Mouse (Mus musculus) Patski (cell line): Measurements from ENCODE around the gene 4930579F01Rik. TPM values are rescaled to one million over a fixed set of nuclear protein-coding genes. Genes with fewer than 3 reads are reported as not detected.

Experiments used
- ATAC-seq: fragments of 100-300 bp; one replicate; pipeline ENCODE4 v1.8.0; 2021
- CTCF ChIA-PET: fragments of 350-600 bp; sonication (Branson Sonifier 250); formaldehyde crosslinking; loops from one replicate; lab custom pipeline; 2022; ENCODE audit warnings: inconsistent platforms; lab: Charles Lee
- POLR2A ChIA-PET: fragments of 350-600 bp; sonication (Branson Sonifier 250); formaldehyde crosslinking; loops from one replicate; lab custom pipeline; 2022; ENCODE audit warnings: antibody characterized with exemption, inconsistent platforms; lab: Charles Lee
- DNase-seq: peaks from one replicate; pipeline ENCODE4 v3.0.0-alpha.2; 2011; ENCODE audit warnings: low read depth, low spot score
- H3K27me3 ChIP-seq: fragments of 371-371 bp; one replicate; pipeline ENCODE4 v1.5.1; 2021
- CTCF ChIP-seq: fragments of 100-300 bp; IDR thresholded peaks from one replicate; pipeline ENCODE4 v1.5.1; 2021
- in situ Hi-C: fragments of 300-500 bp; cut with MboI; formaldehyde crosslinking; loops from 3 replicates; pipeline ENCODE4 v1.11.1; 2018; ENCODE audit warnings: low pct_unique_long_range_greater_than_20kb, mixed read lengths
- polyA plus RNA-seq: library from polyadenylated mRNA; unstranded; gene quantifications from one replicate; pipeline ENCODE4 v1.2.3, GENCODE M21; 2021

The 4930579F01Rik gene
- polyA plus RNA-seq, 1 experiment from 2014 or later: not detected

GRCm38 (mm10) chr3:138197973-138198721 is 4.5 kb upstream of the 4930579F01Rik start:
- ChIA-PET CTCF (interaction anchor here (0.6 to 5.1 kb wide), 46 partner anchors 10 to 419 kb away, joined by 3 to 92 read pairs (median 5); partner anchors contain the start of genes Adh5, Adh7 and Mttp), POLR2A (interaction anchor here (1.0 to 1.1 kb wide), 3 partner anchors 22 to 238 kb away, joined by 3 to 5 read pairs (median 3); no protein-coding TSS in a partner anchor)
- DNase-seq (peak; percentile 75), ATAC-seq (peak; percentile 85)
- in situ Hi-C loops: loop anchor here (5.0 to 25.0 kb wide), 5 partner anchors 39 to 989 kb away; no protein-coding TSS in a partner anchor
- peak; percentile 98 for TF ChIP-seq CTCF
- H3K27me3 ChIP-seq: no peaks in the 10 kb centered on the region

GRCm38 (mm10) chr3:138197556-138197955 is 3.9 kb upstream of the 4930579F01Rik start:
- DNase-seq (no peak), ATAC-seq (peak; percentile 44)
- no peaks in the 10 kb centered on the region for H3K27me3 ChIP-seq
- CTCF ChIA-PET: interaction anchor here (0.8 to 5.1 kb wide), 38 partner anchors 9 to 418 kb away, joined by 3 to 92 read pairs (median 6); partner anchors contain the start of genes Adh5, Adh7 and Mttp
- POLR2A ChIA-PET: interaction anchor here (1.1 kb wide), 2 partner anchors 23 to 24 kb away, joined by 3 to 5 read pairs; no protein-coding TSS in a partner anchor
- in situ Hi-C loops: loop anchor here (5.0 to 25.0 kb wide), 5 partner anchors 40 to 990 kb away; no protein-coding TSS in a partner anchor
- TF ChIP-seq CTCF: no peak

- ATAC-seq (no peak), DNase-seq (no peak)
- no peaks in the 10 kb centered on the region for H3K27me3 ChIP-seq
- CTCF ChIA-PET: interaction anchor here (0.7 to 5.1 kb wide), 20 partner anchors 9 to 242 kb away, joined by 3 to 92 read pairs (median 9); partner anchors contain the start of genes Adh7 and Mttp
- in situ Hi-C loops: loop anchor here (5.0 to 25.0 kb wide), 5 partner anchors 40 to 990 kb away; no protein-coding TSS in a partner anchor
- TF ChIP-seq CTCF: no peak
- POLR2A ChIA-PET: no interaction called here
Observed at GRCm38 (mm10) chr3:138197093-138197492, 3.5 kb upstream of the 4930579F01Rik start.

GRCm38 (mm10) chr3:138192260-138192659 is 1.4 kb downstream of the 4930579F01Rik start:
- ChIA-PET POLR2A (interaction anchor here (0.6 kb wide), 1 partner anchor 244 kb away, joined by 3 read pairs; no protein-coding TSS in a partner anchor), CTCF (no interaction called here)
- no peak for TF ChIP-seq CTCF
- in situ Hi-C loops: loop anchor here (10.0 to 25.0 kb wide), 3 partner anchors 213 to 995 kb away; no protein-coding TSS in a partner anchor
- DNase-seq (no peak), ATAC-seq (no peak)
- no peaks in the 10 kb centered on the region for H3K27me3 ChIP-seq

- TF ChIP-seq CTCF: no peak
- ChIA-PET POLR2A (no interaction called here), CTCF (no interaction called here)
- in situ Hi-C loops: loop anchor here (25.0 kb wide), 1 partner anchor 1001 kb away; no protein-coding TSS in a partner anchor
- no peak for ATAC-seq
- DNase-seq: no peak
- no peaks in the 10 kb centered on the region for H3K27me3 ChIP-seq
Observed at GRCm38 (mm10) chr3:138185995-138186930, 7.4 kb downstream of the 4930579F01Rik start.

- in situ Hi-C loops: loop anchor here (25.0 kb wide), 1 partner anchor 1002 kb away; no protein-coding TSS in a partner anchor
- no peaks in the 10 kb centered on the region for H3K27me3 ChIP-seq
- CTCF ChIA-PET: no interaction called here
- no peak for TF ChIP-seq CTCF
- no peak for ATAC-seq
- POLR2A ChIA-PET: no interaction called here
- DNase-seq: no peak
Observed at GRCm38 (mm10) chr3:138185290-138185689, 8.3 kb downstream of the 4930579F01Rik start.

- DNase-seq (no peak), ATAC-seq (no peak)
- H3K27me3 ChIP-seq: no peaks in the 10 kb centered on the region
- in situ Hi-C loops: loop anchor here (25.0 kb wide), 1 partner anchor 1004 kb away; no protein-coding TSS in a partner anchor
- ChIA-PET CTCF (interaction anchor here (1.4 to 3.7 kb wide), 3 partner anchors 15 to 39 kb away, joined by 3 to 16 read pairs (median 4); partner anchors contain the start of gene Mttp), POLR2A (no interaction called here)
- TF ChIP-seq CTCF: no peak
Observed at GRCm38 (mm10) chr3:138183371-138183770, 10.3 kb downstream of the 4930579F01Rik start.

- no peak for TF ChIP-seq CTCF
- POLR2A ChIA-PET: interaction anchor here (0.6 to 0.7 kb wide), 2 partner anchors 655 to 838 kb away, joined by 3 read pairs; no protein-coding TSS in a partner anchor
Observed at GRCm38 (mm10) chr3:138182019-138182418, 11.6 kb downstream of the 4930579F01Rik start.

GRCm38 (mm10) chr3:138175551-138175950 is 18.1 kb downstream of the 4930579F01Rik start:
- DNase-seq: no peak
- no peak for ATAC-seq
- ChIA-PET CTCF (interaction anchor here (0.9 to 3.1 kb wide), 2 partner anchors 21 to 184 kb away, joined by 3 to 9 read pairs; no protein-coding TSS in a partner anchor), POLR2A (no interaction called here)
- in situ Hi-C loops: loop anchor here (25.0 kb wide), 1 partner anchor 1012 kb away; no protein-coding TSS in a partner anchor
- no peak for TF ChIP-seq CTCF
- no peaks in the 10 kb centered on the region for H3K27me3 ChIP-seq

More at GRCm38 (mm10) chr3:138182019-138182418, 11.6 kb downstream of the 4930579F01Rik start:
- CTCF ChIA-PET: interaction anchor here (0.9 to 3.7 kb wide), 3 partner anchors 9 to 16 kb away, joined by 3 to 16 read pairs (median 4); no protein-coding TSS in a partner anchor
- in situ Hi-C loops: loop anchor here (25.0 kb wide), 1 partner anchor 1005 kb away; no protein-coding TSS in a partner anchor
- no peaks in the 10 kb centered on the region for H3K27me3 ChIP-seq
- DNase-seq (no peak), ATAC-seq (no peak)
